Mouse (Mus musculus): ENCODE measurements around the gene Sox5. TPM values are rescaled to one million over a fixed set of nuclear protein-coding genes. Genes with fewer than 3 reads are reported as not detected.

Gene Sox5
- total RNA-seq, 1 experiment from 2014 or later: 0.67 TPM

GRCm38 (mm10) chr6:144477287-144478064, 304.3 kb downstream of the Sox5 start:
- ATAC-seq (replicated peaks; ENCODE audit: insufficient number of reproducible peaks, low FRiP score, low TSS enrichment, poor library complexity, severe bottlenecking): no peak

GRCm38 (mm10) chr6:144473437-144473836, 308.3 kb downstream of the Sox5 start:
- no peak for ATAC-seq (replicated peaks; ENCODE audit: insufficient number of reproducible peaks, low FRiP score, low TSS enrichment, poor library complexity, severe bottlenecking)

DNA sequence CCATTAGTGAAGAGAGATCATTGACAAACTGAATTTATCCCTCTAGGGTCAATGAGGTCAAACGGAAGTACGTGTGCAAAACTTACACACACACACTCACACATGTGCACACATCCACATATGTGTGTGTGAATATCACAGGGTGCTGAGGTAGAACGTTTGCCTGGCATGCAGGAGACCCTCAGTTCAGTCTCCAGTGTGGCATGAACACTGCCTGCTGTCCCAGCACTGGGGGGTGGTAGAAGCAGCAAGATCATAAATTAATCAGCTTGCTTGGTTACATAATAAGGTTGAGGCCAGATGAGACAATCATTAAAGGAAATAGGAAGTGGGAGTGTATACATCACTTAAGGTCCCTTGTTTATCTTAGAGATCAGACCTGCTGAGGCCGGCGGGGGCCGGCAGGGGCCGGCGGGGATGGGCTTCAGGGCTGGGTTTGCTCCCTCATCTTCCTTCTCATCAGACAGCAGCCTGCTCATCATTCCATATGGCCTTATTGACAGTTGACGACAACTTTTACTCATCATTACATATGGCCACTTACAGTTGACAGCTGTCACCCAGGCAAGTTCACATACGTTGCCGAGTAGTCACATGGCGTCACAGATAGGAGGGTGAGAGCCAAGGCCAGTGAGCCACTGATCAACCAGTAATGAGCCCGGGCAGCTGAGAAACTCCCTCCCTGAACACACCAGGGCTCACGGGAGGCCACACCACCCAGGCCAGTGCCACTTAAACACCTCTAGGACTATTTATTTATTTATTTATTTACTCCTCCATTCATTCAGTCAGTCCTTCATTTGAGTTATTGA, 309.5 kb downstream of the Sox5 start:
- no peak for ATAC-seq (replicated peaks; ENCODE audit: insufficient number of reproducible peaks, low FRiP score, low TSS enrichment, poor library complexity, severe bottlenecking)

GRCm38 (mm10) chr6:144466711-144467110, 315.1 kb downstream of the Sox5 start:
- no peak for ATAC-seq (replicated peaks; ENCODE audit: insufficient number of reproducible peaks, low FRiP score, low TSS enrichment, poor library complexity, severe bottlenecking)

GRCm38 (mm10) chr6:144463691-144464090, 318.1 kb downstream of the Sox5 start:
- no peak for ATAC-seq (replicated peaks; ENCODE audit: insufficient number of reproducible peaks, low FRiP score, low TSS enrichment, poor library complexity, severe bottlenecking)

DNA sequence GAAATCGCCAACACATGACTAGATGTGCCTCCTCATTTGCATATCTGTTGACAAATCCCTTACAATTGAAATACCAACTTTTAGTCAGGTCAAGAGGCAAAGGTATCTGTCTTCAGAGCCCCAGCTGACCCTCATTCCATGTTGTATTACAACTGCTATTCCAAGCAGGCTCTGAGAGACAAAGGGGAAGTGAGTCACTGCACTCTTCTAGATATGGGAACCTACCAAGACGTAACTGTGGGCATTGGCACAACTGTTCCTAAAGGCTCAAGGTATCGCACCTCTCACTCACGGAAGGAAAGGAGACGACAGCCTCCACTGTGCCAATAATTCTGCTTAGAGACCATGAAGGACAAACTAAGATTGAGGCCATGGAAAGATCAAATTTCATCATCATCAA, 318.5 kb downstream of the Sox5 start:
- ATAC-seq (replicated peaks; ENCODE audit: insufficient number of reproducible peaks, low FRiP score, low TSS enrichment, poor library complexity, severe bottlenecking): no peak

GRCm38 (mm10) chr6:144459486-144459885, 322.3 kb downstream of the Sox5 start:
- ATAC-seq (replicated peaks; ENCODE audit: insufficient number of reproducible peaks, low FRiP score, low TSS enrichment, poor library complexity, severe bottlenecking): no peak

DNA sequence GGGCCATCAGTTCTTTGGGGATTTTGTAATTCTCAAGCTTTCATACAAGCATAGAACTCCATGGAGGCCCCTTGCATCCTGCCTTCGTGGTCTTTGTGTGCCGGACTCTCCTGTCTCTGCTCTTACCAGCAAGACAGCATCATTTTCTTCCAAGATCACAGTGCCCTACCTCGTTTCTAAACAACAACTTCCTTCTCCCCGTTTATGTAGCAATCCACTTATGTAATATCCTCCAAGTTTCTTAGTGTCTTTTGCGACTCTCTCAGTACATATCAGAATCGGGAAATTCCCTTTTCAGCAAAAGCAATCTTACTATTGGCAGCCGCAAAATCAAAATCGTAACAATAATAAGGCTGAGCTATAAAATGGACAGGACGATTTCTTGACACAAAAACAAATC, 324.3 kb downstream of the Sox5 start:
- ATAC-seq (replicated peaks; ENCODE audit: insufficient number of reproducible peaks, low FRiP score, low TSS enrichment, poor library complexity, severe bottlenecking): no peak

GRCm38 (mm10) chr6:144454291-144455276, 327.2 kb downstream of the Sox5 start:
- no peak for ATAC-seq (replicated peaks; ENCODE audit: insufficient number of reproducible peaks, low FRiP score, low TSS enrichment, poor library complexity, severe bottlenecking)

GRCm38 (mm10) chr6:144453605-144454004, 328.2 kb downstream of the Sox5 start:
- no peak for ATAC-seq (replicated peaks; ENCODE audit: insufficient number of reproducible peaks, low FRiP score, low TSS enrichment, poor library complexity, severe bottlenecking)

GRCm38 (mm10) chr6:144453147-144453546, 328.6 kb downstream of the Sox5 start:
- 0 out of 2 replicates have a peak, but pooled peaks have one; percentile 12 for ATAC-seq (replicated peaks; ENCODE audit: insufficient number of reproducible peaks, low FRiP score, low TSS enrichment, poor library complexity, severe bottlenecking)

DNA sequence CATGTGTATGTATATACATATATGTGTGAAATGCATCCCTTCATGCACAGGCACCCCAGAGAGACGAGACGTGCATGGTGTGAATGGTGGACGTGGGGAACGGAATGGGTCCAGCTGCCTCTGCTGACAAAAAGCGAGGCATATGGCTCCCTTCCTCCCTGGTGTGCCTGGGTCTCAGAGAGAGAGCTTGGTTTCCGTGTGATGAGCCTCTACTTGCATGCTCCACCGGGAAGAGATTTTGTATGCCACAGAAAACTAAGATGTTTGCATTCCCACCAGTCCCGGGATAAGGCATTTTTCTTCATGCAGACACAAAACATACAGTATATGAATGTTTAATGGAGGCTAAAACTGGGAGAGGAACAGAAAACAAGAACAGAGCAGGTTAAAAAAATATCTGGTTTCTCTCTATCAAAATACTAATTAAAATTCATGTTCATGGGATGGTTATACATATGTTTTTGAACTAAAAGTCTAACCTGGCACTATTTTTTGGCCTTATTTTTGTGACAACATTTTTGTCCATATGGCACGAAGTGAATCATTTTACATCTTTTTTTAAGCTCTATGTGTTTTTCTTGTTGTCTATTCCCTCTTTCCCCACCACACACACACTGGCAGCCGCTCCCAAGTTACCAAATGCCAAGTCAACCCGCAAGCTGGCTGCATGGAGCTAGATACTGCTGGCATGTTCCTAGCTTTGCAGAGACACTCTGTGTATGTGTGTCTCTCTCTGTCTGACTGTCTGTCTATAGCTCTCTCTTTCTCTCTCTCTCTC, 329.4 kb downstream of the Sox5 start:
- no peak for ATAC-seq (replicated peaks; ENCODE audit: insufficient number of reproducible peaks, low FRiP score, low TSS enrichment, poor library complexity, severe bottlenecking)

DNA sequence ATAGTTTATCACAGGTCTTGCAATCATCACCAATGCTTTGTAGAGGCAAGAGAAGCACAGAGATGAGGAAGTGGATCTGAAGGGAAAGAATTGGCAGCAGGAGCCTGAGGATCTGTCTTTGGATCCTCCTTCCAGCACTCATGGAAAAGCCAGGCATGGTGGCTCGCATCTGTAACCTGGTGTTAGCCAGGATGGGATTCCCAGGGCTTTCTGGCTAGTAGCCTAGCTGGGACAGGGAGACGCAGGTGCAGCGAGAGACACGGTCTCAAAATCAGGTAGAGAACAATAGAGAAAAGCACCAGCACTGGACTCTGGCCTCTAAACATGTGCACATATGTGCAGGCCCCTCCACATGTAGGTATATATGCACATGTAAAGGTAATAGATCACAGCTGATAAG, 330.1 kb downstream of the Sox5 start:
- ATAC-seq (replicated peaks; ENCODE audit: insufficient number of reproducible peaks, low FRiP score, low TSS enrichment, poor library complexity, severe bottlenecking): no peak

DNA sequence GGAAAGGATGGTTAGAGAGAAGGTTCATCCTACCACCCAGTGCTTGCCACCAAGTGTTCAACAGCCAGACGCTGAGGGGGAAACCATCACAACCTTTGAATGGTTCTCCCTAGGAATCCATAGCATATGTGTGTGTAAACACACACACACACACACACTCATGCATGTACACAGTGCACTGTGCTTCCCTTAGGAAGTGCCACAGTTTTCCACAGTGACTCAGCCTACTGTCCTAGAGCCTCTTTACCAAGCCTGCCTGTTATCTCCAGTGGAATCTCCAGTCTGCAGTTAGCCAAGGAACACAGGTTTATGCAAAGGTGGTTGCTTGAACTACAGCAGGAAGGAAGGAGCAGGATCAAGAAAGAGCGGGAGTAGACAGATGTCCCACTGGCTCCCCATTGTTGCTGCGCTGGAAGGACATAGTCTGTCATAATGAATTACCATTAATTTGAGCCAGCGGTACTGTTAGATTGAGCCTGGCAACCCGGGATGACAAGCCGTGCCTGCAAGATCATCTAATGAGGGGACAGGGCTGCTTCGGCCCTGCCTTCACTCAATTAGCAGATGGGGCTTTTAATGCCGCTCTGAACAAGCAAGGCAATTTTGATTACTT, 335.9 kb downstream of the Sox5 start:
- ATAC-seq (replicated peaks; ENCODE audit: insufficient number of reproducible peaks, low FRiP score, low TSS enrichment, poor library complexity, severe bottlenecking): no peak

DNA sequence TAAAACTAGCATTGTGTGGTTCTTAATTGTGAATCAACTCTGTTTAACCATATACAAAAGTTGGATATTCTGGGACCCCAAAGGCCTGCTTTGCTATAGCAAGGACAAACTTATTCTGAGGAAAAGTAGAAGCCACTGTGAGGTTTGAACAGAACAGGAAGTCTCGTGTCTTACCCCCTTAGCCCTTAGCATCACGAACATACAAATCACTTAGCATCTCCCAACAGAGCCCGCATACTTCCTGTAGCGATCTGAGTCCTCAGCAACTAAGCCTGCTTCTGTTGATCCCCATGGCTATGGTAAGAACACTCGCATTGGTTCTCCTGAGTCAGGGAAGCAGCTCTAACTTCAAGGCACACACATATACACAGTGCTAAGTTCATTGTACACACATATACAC, 337.4 kb downstream of the Sox5 start:
- ATAC-seq (replicated peaks; ENCODE audit: insufficient number of reproducible peaks, low FRiP score, low TSS enrichment, poor library complexity, severe bottlenecking): no peak

- no peak for ATAC-seq (replicated peaks; ENCODE audit: insufficient number of reproducible peaks, low FRiP score, low TSS enrichment, poor library complexity, severe bottlenecking)
Measured at GRCm38 (mm10) chr6:144443681-144444080, 338.1 kb downstream of the Sox5 start.

DNA sequence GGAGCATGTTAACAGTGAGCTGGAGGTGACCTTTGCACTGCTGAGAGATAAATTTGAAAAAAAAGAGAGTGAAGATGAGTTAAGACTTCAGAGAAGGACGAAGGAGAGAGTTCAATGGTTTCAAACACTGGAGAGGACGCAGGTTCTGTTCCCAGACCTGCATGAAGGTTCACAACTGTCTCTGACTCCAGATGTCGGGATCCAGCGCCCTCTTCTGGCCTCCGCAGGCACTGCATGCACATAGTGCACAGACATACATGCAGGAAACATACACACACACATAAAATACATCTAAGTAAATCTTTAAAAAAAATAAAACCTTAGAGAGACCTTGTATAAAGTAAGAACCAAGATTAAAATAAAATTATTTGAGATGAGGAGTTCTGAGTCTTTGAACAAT, 352.5 kb downstream of the Sox5 start:
- no peak for ATAC-seq (replicated peaks; ENCODE audit: insufficient number of reproducible peaks, low FRiP score, low TSS enrichment, poor library complexity, severe bottlenecking)

GRCm38 (mm10) chr6:144408030-144408429, 373.7 kb downstream of the Sox5 start:
- no peak for ATAC-seq (replicated peaks; ENCODE audit: insufficient number of reproducible peaks, low FRiP score, low TSS enrichment, poor library complexity, severe bottlenecking)

All from monocyte, adult 5-6 weeks (primary cell).